Mouse (Mus musculus) lung, adult 10 weeks (tissue): ENCODE results near the gene Rassf2. TPM values are rescaled to one million over a fixed set of nuclear protein-coding genes. Genes with fewer than 3 reads are reported as not detected.

Experiments
- polyA plus RNA-seq: library from polyadenylated mRNA; stranded (reverse); fragments of 350-450 nt; fragmentation: Illumina TruSeq; extraction: RNeasy Lipid Tissue Mini Kit (QIAGEN cat#74804); gene quantifications from one replicate; pipeline ENCODE4 v1.2.3, GENCODE M21; 2014; ENCODE audit warnings: low read depth, low replicate concordance; ENCODE audit not compliant: insufficient read depth

The Rassf2 gene
- 14.1 TPM for polyA plus RNA-seq

DNA sequence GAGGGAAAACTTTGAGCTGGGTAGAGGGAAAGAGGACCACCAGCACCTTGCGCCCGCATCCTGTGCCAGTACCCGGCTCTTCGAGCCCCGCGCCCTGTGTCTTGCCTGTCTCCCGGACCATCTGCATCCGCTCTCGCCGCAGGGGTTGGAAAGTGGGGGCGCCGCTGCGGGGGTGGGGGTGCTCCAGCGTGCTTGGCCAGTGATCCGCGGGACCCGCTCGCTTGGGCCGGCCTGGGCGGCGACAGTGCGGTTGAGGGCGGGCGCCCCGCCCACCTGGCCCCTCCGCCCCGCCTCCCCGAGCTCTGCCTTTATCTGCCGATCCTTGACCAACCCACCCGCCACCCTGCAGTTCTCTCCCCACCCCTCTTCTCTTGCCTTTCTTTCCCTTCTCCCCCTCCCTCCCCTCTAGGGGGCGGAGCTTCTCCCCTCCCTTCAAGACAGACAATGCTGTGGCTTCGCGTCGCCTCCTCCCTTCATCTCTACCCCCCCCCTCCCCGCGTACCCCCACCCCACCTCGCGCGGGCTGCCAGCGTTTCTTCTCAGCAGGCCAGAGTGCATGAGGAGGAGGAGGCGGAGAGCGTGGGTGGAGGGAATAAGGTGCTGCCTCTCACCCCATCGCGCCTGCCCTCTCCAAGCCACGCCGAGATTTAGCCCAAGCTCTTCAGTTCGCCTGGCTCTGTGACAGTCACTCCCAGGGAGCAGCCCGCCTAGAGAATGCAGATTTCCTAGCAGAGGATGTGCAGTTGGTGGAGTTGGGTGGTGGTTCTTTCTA lies at the start of gene Rassf2:
TSS of gene Rassf2 (minus strand) at position 613 of the 772 bp plus-strand sequence.

DNA sequence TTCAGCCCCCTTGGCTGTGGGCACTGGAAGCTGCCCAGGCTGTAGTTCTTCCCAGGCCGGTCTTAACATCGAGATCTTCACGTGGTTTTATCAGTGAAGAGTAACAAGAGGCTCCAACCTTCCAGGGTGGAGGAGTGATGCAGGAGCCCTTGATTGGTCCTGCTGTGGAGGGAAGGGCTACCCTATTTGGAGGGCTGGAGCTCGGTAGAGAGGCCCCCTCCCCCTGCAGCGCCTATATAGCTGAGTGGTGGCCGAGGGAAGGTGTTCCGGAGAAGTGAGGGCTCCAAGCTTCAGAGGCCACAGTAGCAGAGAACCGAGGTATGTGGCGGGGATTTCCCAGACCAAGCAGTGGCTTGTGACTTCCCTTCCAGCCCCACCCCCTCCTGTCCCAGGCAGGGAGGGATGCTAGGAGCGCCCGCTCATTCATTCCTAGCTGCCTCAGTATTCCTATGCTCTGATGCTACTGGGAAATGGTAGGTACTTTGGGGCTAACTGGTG lies 79.4 kb downstream of the Rassf2 start, which contains the start of gene Prnd:
TSS of gene Prnd (plus strand) at position 264 of the 498 bp plus-strand sequence.

Other genes with a start within 250 kb of the Rassf2 start
- not detected for gene Erv3, start 170.5 kb downstream of the Rassf2 start, polyA plus RNA-seq
- gene Prnp, start 120.3 kb downstream of the Rassf2 start, polyA plus RNA-seq, result 106 TPM
- not detected for gene Prn, start 120.3 kb downstream of the Rassf2 start, polyA plus RNA-seq
- 0.59 TPM for gene Prnd, start 79.4 kb downstream of the Rassf2 start, polyA plus RNA-seq
- 21.2 TPM for gene Slc23a2, start 114.8 kb upstream of the Rassf2 start, polyA plus RNA-seq
- gene Tmem230, start 217.5 kb upstream of the Rassf2 start, polyA plus RNA-seq, result 23.1 TPM
- 85.7 TPM for gene Pcna, start 223.1 kb upstream of the Rassf2 start, polyA plus RNA-seq
- 34.7 TPM for gene Cds2, start 232.9 kb upstream of the Rassf2 start, polyA plus RNA-seq